Mouse (Mus musculus): ENCODE data around the gene Cit. TPM values are rescaled to one million over a fixed set of nuclear protein-coding genes. Genes with fewer than 3 reads are reported as not detected.
"Not testable (repeated sequence)": the region's sequence is repeated elsewhere in the genome, so short reads cannot be mapped to it uniquely, and the experiment has no call there.

Cit gene
- polyA plus RNA-seq, 1 experiment from 2014 or later = 16.8 TPM

DNA sequence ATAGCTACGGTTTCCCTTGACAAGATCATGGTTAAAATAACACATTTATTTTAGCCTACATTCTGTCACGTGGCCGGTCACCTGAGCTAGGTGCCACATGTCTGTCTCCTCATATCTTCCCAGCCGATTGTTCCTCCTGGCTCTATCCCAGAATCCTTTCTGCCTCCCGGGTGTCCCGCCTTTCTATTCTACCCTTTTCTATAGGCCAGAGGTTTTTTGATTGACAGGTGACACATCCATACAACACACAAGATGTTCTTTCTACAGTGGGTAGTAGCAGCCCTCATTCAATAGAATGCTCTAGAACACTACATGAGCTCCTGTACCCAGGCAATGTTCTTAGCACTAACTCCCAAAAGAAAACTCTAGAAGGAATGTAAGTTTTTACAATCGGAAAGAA, 23.2 kb upstream of the Cit start:
- ATAC-seq (ENCODE audit: low read depth) (no peak), DNase-seq (ENCODE audit: low spot score) (no peak)
- Histone ChIP-seq H3K27me3 (replicated peaks; ENCODE audit: control insufficient read depth, insufficient read depth, low read length) (no peaks in the 10 kb centered on the region), H3K9me3 (ENCODE audit: control insufficient read depth, low read length) (no peaks in the 10 kb centered on the region), H3K4me1 (ENCODE audit: control insufficient read depth, insufficient read depth, low read length) (no peaks in the 10 kb centered on the region), H3K27ac (replicated peaks; ENCODE audit: low read depth, low read length) (no peak overlapping the region), H3K4me3 (ENCODE audit: low read depth, low read length) (no peak overlapping the region), H3K36me3 (ENCODE audit: control insufficient read depth, insufficient read depth, low read length) (no peaks in the 10 kb centered on the region), H3K4me2 (ENCODE audit: low read depth, low read length) (no peak overlapping the region), H3K9ac (ENCODE audit: low read depth, low read length) (no peak overlapping the region)
- WGBS = 89% methylated on average over 7 of the region's 7 CpGs

DNA sequence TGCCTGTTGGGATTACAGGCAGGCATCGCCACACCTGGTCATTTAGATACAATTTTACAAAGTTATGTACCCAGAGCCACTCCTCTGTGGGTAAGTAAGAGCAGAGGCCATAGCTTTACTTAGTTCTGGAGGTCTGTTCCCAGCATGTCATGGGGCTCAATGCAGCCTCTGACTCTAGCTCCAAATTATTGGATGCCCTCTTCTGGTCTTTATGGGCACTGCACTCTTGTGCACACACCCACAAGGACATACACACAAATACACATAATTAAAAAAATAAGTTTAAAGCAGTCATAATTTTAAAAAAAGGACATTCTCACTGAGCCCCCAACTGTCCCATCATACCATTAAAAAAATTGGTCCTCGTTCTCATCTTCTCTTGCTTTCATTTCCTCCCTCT, 12.3 kb upstream of the Cit start:
- Histone ChIP-seq H3K4me3 (ENCODE audit: low read depth, low read length) (no peak overlapping the region), H3K27me3 (replicated peaks; ENCODE audit: control insufficient read depth, insufficient read depth, low read length) (no peaks in the 10 kb centered on the region), H3K27ac (replicated peaks; ENCODE audit: low read depth, low read length) (no peak overlapping the region), H3K36me3 (ENCODE audit: control insufficient read depth, insufficient read depth, low read length) (no peaks in the 10 kb centered on the region), H3K4me1 (ENCODE audit: control insufficient read depth, insufficient read depth, low read length) (no peaks in the 10 kb centered on the region), H3K9me3 (ENCODE audit: control insufficient read depth, low read length) (no peaks in the 10 kb centered on the region), H3K9ac (ENCODE audit: low read depth, low read length) (no peak overlapping the region), H3K4me2 (ENCODE audit: low read depth, low read length) (no peak overlapping the region)
- no peak for ATAC-seq (ENCODE audit: low read depth)
- no peak for DNase-seq (ENCODE audit: low spot score)
- 88% methylated on average over 2 of the region's 2 CpGs for WGBS

DNA sequence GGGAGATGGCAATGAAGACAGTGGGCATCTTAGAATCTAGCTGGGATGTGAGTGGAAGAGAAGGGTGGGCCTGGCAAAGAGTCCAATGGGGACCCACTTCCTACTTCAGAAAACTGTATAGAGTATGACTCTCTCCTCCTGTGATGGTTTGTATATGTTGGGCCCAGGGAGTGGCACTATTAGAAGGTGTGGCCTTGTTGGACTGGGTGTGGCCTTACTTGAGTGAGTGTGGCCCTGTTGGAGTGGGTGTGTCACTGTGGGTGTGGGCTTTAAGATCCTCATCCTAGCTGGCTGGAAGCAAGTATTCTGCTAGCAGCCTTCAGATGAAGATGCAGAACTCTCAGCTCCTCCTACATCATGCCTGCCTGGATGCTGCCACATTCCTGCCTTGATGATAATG, 11.3 kb upstream of the Cit start:
- not testable (repeated sequence) for DNase-seq (ENCODE audit: low spot score); ATAC-seq (ENCODE audit: low read depth); H3K4me1 ChIP-seq (ENCODE audit: control insufficient read depth, insufficient read depth, low read length); H3K9me3 ChIP-seq (ENCODE audit: control insufficient read depth, low read length); H3K4me2 ChIP-seq (ENCODE audit: low read depth, low read length); H3K27me3 ChIP-seq (replicated peaks; ENCODE audit: control insufficient read depth, insufficient read depth, low read length); H3K4me3 ChIP-seq (ENCODE audit: low read depth, low read length); H3K27ac ChIP-seq (replicated peaks; ENCODE audit: low read depth, low read length); H3K9ac ChIP-seq (ENCODE audit: low read depth, low read length); H3K36me3 ChIP-seq (ENCODE audit: control insufficient read depth, insufficient read depth, low read length)

DNA sequence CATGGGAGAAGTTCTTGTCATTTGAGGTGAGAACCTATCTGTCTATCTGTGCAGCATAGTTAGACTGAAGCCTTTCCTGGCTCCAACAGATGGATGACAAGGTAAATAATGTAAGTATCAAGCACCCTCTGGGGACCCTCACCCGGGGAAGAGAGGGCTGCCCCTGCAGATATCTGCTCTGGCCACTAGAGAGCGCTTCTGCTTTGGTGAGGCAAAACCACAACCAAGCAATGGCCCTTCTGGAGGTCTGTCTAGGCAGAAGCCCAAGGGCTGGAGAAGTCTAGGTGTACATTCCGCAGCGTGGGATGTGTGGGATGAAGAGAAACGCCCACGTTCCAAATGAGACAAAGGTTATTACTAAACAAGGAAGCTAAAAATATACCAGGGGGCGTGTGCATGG, 9.8 kb upstream of the Cit start:
- ATAC-seq (ENCODE audit: low read depth) (no peak), DNase-seq (ENCODE audit: low spot score) (no peak)
- H3K4me3 ChIP-seq (ENCODE audit: low read depth, low read length) = no peak overlapping the region
- 0 out of 2 replicates have a peak, but pooled peaks cover 5% of the 10 kb centered on the region for H3K9me3 ChIP-seq (ENCODE audit: control insufficient read depth, low read length)
- WGBS = 67% methylated on average over 7 of the region's 7 CpGs
- H3K36me3 ChIP-seq (ENCODE audit: control insufficient read depth, insufficient read depth, low read length) = no peaks in the 10 kb centered on the region
- H3K27me3 ChIP-seq (replicated peaks; ENCODE audit: control insufficient read depth, insufficient read depth, low read length) = no peaks in the 10 kb centered on the region
- no peak overlapping the region for H3K4me2 ChIP-seq (ENCODE audit: low read depth, low read length)
- no peak overlapping the region for H3K27ac ChIP-seq (replicated peaks; ENCODE audit: low read depth, low read length)
- no peaks in the 10 kb centered on the region for H3K4me1 ChIP-seq (ENCODE audit: control insufficient read depth, insufficient read depth, low read length)
- H3K9ac ChIP-seq (ENCODE audit: low read depth, low read length) = no peak overlapping the region

DNA sequence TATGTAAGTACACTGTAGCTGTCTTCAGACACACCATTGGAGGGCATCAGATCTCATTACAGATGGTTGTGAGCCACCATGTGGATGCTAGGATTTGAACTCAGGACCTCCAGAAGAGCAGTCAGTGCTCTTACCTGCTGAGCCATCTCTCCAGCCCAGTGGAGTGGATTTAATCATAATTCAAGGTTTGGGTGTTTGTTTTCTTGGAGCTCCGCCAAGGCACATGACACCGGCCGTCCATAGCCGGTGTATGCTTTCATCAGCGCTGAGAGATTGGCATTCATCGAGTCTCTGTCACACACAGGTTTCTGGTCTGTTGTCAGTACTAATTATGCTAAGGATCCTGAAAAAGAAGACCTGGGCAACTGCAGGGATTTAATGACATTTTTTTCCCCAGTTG, 7.0 kb upstream of the Cit start:
- Histone ChIP-seq H3K27me3 (replicated peaks; ENCODE audit: control insufficient read depth, insufficient read depth, low read length) (no peaks in the 10 kb centered on the region), H3K36me3 (ENCODE audit: control insufficient read depth, insufficient read depth, low read length) (no peaks in the 10 kb centered on the region), H3K4me1 (ENCODE audit: control insufficient read depth, insufficient read depth, low read length) (no peaks in the 10 kb centered on the region), H3K9me3 (ENCODE audit: control insufficient read depth, low read length) (0 out of 2 replicates have a peak, but pooled peaks cover 5% of the 10 kb centered on the region), H3K27ac (replicated peaks; ENCODE audit: low read depth, low read length) (no peak overlapping the region), H3K4me2 (ENCODE audit: low read depth, low read length) (no peak overlapping the region), H3K4me3 (ENCODE audit: low read depth, low read length) (no peak overlapping the region), H3K9ac (ENCODE audit: low read depth, low read length) (no peak overlapping the region)
- DNase-seq (ENCODE audit: low spot score) (peak; percentile 42), ATAC-seq (ENCODE audit: low read depth) (no peak)
- 59% methylated on average over 6 of the region's 6 CpGs for WGBS

DNA sequence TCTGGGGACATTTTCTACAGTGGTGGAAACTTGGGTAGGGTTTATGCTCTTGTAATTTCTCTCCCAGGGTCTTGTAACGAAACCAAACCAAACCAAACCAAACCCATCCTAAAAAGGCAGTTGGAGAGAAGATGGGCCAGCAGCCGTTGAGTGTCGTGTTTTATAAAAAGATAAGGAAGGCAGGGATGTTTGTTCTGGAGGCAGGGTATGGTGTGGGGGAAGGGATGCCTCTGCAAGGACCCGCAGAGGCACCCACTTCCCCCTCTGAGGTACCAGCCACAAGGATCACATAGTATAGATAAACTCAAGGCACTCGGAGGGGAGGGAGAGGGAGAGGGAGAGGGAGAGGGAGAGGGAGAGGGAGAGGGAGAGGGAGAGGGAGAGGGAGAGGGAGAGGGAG, 4.6 kb upstream of the Cit start:
- Histone ChIP-seq H3K9ac (ENCODE audit: low read depth, low read length) (no peak overlapping the region), H3K27ac (replicated peaks; ENCODE audit: low read depth, low read length) (no peak overlapping the region), H3K4me2 (ENCODE audit: low read depth, low read length) (no peak overlapping the region), H3K36me3 (ENCODE audit: control insufficient read depth, insufficient read depth, low read length) (no peaks in the 10 kb centered on the region), H3K4me3 (ENCODE audit: low read depth, low read length) (no peak overlapping the region), H3K27me3 (replicated peaks; ENCODE audit: control insufficient read depth, insufficient read depth, low read length) (no peaks in the 10 kb centered on the region), H3K9me3 (ENCODE audit: control insufficient read depth, low read length) (0 out of 2 replicates have a peak, but pooled peaks cover 5% of the 10 kb centered on the region), H3K4me1 (ENCODE audit: control insufficient read depth, insufficient read depth, low read length) (peaks cover 6% of the 10 kb centered on the region; the same call in 1 of the 2 replicates)
- 87% methylated on average over 4 of the region's 5 CpGs for WGBS
- DNase-seq (ENCODE audit: low spot score) = no peak
- ATAC-seq (ENCODE audit: low read depth) = no peak

DNA sequence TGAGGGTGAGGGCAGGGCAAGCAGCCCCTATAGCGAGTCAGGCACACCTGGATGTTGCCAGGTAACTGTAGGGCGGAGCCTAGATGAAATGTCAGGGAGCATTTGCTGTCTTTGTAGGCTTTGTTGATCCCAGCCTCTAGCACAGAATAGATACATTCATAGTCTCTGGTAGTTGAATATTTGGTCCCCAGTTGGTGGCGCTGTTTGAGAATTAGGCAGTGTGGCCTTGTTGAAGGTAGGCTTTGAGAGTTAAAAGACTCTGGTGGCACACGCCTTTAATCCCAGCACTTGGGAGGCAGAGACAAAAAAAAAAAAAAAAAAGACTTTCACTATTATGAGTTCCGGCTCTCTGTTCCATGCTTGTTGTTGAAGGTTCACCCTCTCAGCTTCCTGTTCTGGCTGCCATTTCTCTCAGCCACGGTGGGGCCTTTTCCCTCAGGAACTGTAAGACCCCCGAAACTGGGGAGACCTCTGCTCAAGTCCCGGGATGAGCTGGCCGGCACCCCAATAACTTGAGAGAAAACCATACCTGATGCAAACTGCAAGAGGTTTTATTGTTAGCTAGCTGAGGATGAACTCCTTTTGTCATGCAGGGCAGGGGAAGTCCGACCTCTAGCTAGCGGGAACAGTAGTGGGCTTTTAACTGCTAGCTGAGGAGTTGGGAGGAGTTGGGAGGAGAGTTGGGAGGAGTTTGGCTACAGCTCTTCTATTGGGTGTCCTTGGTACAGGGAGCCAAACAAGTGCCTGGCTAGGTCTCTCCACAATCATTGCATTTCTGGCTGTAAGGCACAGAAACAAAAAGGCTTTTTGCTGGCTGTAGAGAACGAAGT, 3.9 kb upstream of the Cit start:
- no peak for ATAC-seq (ENCODE audit: low read depth)
- H3K9ac ChIP-seq (ENCODE audit: low read depth, low read length) = no peak overlapping the region
- no peak overlapping the region for H3K27ac ChIP-seq (replicated peaks; ENCODE audit: low read depth, low read length)
- no peaks in the 10 kb centered on the region for H3K36me3 ChIP-seq (ENCODE audit: control insufficient read depth, insufficient read depth, low read length)
- peaks cover 13% of the 10 kb centered on the region for H3K4me1 ChIP-seq (ENCODE audit: control insufficient read depth, insufficient read depth, low read length)
- 72% methylated on average over 12 of the region's 12 CpGs for WGBS
- no peak overlapping the region for H3K4me3 ChIP-seq (ENCODE audit: low read depth, low read length)
- 0 out of 2 replicates have a peak, but pooled peaks cover 5% of the 10 kb centered on the region for H3K9me3 ChIP-seq (ENCODE audit: control insufficient read depth, low read length)
- no peak overlapping the region for H3K4me2 ChIP-seq (ENCODE audit: low read depth, low read length)
- H3K27me3 ChIP-seq (replicated peaks; ENCODE audit: control insufficient read depth, insufficient read depth, low read length) = no peaks in the 10 kb centered on the region
- DNase-seq (ENCODE audit: low spot score) = no peak

DNA sequence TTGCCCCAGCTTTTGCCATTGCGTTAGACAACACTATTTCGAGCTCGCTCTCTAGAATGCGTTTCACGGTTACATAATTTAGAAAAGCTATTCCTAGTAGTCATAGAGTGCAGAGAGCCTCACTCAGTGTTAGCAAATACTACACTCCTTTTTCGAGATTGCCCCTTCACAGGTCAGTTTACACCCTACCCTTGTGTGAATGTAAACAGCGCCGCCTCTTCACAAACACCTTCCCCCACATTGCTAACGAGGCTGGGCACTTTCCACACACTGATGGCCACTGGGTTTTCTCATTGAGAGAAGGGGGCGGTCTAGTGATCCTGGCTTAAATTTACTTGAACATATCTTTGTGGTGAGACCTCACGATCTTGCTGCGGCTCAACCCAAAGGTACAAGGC, 711 bp upstream of the Cit start:
- Histone ChIP-seq H3K27me3 (replicated peaks; ENCODE audit: control insufficient read depth, insufficient read depth, low read length) (no peaks in the 10 kb centered on the region), H3K9ac (ENCODE audit: low read depth, low read length) (peak overlapping the region; percentile 61), H3K9me3 (ENCODE audit: control insufficient read depth, low read length) (0 out of 2 replicates have a peak, but pooled peaks cover 3% of the 10 kb centered on the region), H3K4me3 (ENCODE audit: low read depth, low read length) (peak overlapping the region; percentile 71), H3K4me2 (ENCODE audit: low read depth, low read length) (peak overlapping the region; percentile 96), H3K27ac (replicated peaks; ENCODE audit: low read depth, low read length) (no peak overlapping the region), H3K4me1 (ENCODE audit: control insufficient read depth, insufficient read depth, low read length) (peaks cover 13% of the 10 kb centered on the region), H3K36me3 (ENCODE audit: control insufficient read depth, insufficient read depth, low read length) (0 out of 2 replicates have a peak, but pooled peaks cover 3% of the 10 kb centered on the region)
- DNase-seq (ENCODE audit: low spot score) (no peak), ATAC-seq (ENCODE audit: low read depth) (peak; percentile 4)
- 4% methylated on average over 12 of the region's 12 CpGs for WGBS

DNA sequence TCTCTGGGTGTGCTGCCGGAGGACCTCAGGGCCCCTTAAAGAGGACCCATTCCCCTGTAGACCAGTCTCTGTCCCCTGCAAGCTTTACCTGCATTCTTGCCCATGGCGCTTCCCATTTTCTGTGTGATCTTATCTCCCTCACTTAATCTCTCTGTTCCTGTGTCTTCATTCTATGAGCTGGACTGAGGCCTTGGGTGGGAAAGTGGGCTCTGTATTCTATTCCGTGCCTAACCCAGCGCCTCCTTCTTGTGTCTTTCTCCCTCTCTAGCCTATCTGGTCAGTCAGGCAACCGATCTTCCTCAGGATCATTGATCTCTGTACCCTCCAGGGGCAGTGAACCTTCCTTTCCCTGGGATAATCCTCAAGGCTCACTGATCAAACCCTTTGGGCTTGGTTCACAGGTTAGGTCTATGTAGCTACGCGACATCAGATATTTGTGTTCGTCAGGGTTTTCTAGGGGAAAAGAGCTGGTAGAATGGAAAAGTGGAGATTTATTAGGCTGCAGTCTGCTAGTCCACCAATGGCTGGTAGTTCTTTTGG, 627 bp downstream of the Cit start:
- Histone ChIP-seq H3K4me2 (ENCODE audit: low read depth, low read length) (peak overlapping the region; percentile 96), H3K27ac (replicated peaks; ENCODE audit: low read depth, low read length) (no peak overlapping the region), H3K4me1 (ENCODE audit: control insufficient read depth, insufficient read depth, low read length) (peaks cover 13% of the 10 kb centered on the region), H3K36me3 (ENCODE audit: control insufficient read depth, insufficient read depth, low read length) (0 out of 2 replicates have a peak, but pooled peaks cover 3% of the 10 kb centered on the region), H3K27me3 (replicated peaks; ENCODE audit: control insufficient read depth, insufficient read depth, low read length) (no peaks in the 10 kb centered on the region), H3K9ac (ENCODE audit: low read depth, low read length) (peak overlapping the region; percentile 81), H3K4me3 (ENCODE audit: low read depth, low read length) (peak overlapping the region; percentile 71), H3K9me3 (ENCODE audit: control insufficient read depth, low read length) (no peaks in the 10 kb centered on the region)
- DNase-seq (ENCODE audit: low spot score) (no peak), ATAC-seq (ENCODE audit: low read depth) (no peak)
- WGBS = 35% methylated on average over 8 of the region's 8 CpGs

Data from embryonic facial prominence, embryonic 14.5 days (tissue).